Mouse (Mus musculus) liver, adult 2 months (tissue): ENCODE results near the gene Susd6. TPM values are rescaled to one million over a fixed set of nuclear protein-coding genes. Genes with fewer than 3 reads are reported as not detected.

ENCODE experiments used
- DNase-seq: peaks from one replicate; pipeline ENCODE4 v3.0.0-alpha.2; 2011; ENCODE audit warnings: low read depth, low spot score; ENCODE audit errors: extremely low read depth
- H3K27ac ChIP-seq: fragments of 200-500 bp; replicated peaks from 2 replicates; pipeline ENCODE4 v1.5.1; 2012; ENCODE audit warnings: low read depth, mild to moderate bottlenecking, control low read depth, inconsistent platforms, low read length; ENCODE audit not compliant: insufficient read depth
- H3K27me3 ChIP-seq: fragments of 200-500 bp; 2 replicates; pipeline ENCODE4 v1.6.1; 2012; ENCODE audit warnings: mild to moderate bottlenecking, moderate library complexity, low read length, inconsistent platforms; ENCODE audit not compliant: control insufficient read depth, insufficient read depth
- H3K36me3 ChIP-seq: fragments of 200-500 bp; 2 replicates; pipeline ENCODE4 v1.6.1; 2012; ENCODE audit warnings: low read length, inconsistent platforms; ENCODE audit not compliant: control insufficient read depth, insufficient read depth
- H3K4me1 ChIP-seq: fragments of 200-500 bp; 2 replicates; pipeline ENCODE4 v1.6.1; 2011; ENCODE audit warnings: low read length; ENCODE audit not compliant: control insufficient read depth, insufficient read depth
- H3K4me3 ChIP-seq: fragments of 200-500 bp; 2 replicates; pipeline ENCODE4 v1.5.1; 2011; ENCODE audit warnings: low read depth, mild to moderate bottlenecking, control low read depth, low read length, moderate library complexity; ENCODE audit not compliant: insufficient read depth
- H3K79me2 ChIP-seq: fragments of 200-500 bp; 2 replicates; pipeline ENCODE4 v1.6.1; 2012; ENCODE audit warnings: inconsistent platforms, mild to moderate bottlenecking, low read length, moderate library complexity; ENCODE audit not compliant: control insufficient read depth, insufficient read depth
- H3K9ac ChIP-seq: fragments of 200-500 bp; 2 replicates; pipeline ENCODE4 v1.6.1; 2012; ENCODE audit warnings: low read depth, mild to moderate bottlenecking, control low read depth, inconsistent platforms, low read length
- CTCF ChIP-seq: fragments of 200-500 bp; IDR thresholded peaks from 2 replicates; pipeline ENCODE4 v1.5.1; 2011; ENCODE audit warnings: low read depth, low read length, control low read depth
- POLR2A ChIP-seq: fragments of 200-500 bp; IDR thresholded peaks from 2 replicates; pipeline ENCODE4 v1.6.1; 2011; ENCODE audit warnings: low read length, control low read depth; ENCODE audit not compliant: insufficient read depth; ENCODE audit errors: extremely low read depth
- WGBS: fragments of 180-500 bp; shearing (Covaris S2); methylation state at CpG from one replicate; pipeline ENCODE4 v1.1.7; 2018; 5-methylcytosine and 5-hydroxymethylcytosine counted together
- polyA plus RNA-seq: library from polyadenylated mRNA; depleted of rRNA; stranded (reverse); fragments of >200 nt; gene quantifications from 2 replicates; pipeline ENCODE4 v1.2.3, GENCODE M21; 2012
- total RNA-seq: library from RNA; depleted of rRNA; stranded (reverse); fragments of >200 nt; gene quantifications from 2 replicates; pipeline ENCODE4 v1.2.3, GENCODE M21; 2014

Susd6 gene
- total and polyA plus RNA-seq, 2 experiments = 20.1 to 22.3 TPM

GRCm38 (mm10) chr12:80881121-80881520 is 90.8 kb downstream of the Susd6 start:
- no peak overlapping the region for H3K27ac ChIP-seq
- H3K27me3 ChIP-seq = no peaks in the 10 kb centered on the region
- 0 out of 2 replicates have a peak, but pooled peaks cover 2% of the 10 kb centered on the region for H3K4me1 ChIP-seq
- H3K36me3 ChIP-seq = peaks cover 13% of the 10 kb centered on the region; the same call in 1 of the 2 replicates
- TF ChIP-seq CTCF (no peak), POLR2A (no peak)
- DNase-seq = no peak
- 91% methylated on average over 3 of the region's 3 CpGs for WGBS
- no peak overlapping the region for H3K9ac ChIP-seq
- no peak overlapping the region for H3K4me3 ChIP-seq
- no peaks in the 10 kb centered on the region for H3K79me2 ChIP-seq

GRCm38 (mm10) chr12:80883278-80883677 is 93.0 kb downstream of the Susd6 start:
- DNase-seq = no peak
- no peak overlapping the region for H3K4me3 ChIP-seq
- WGBS = 92% methylated on average over 3 of the region's 3 CpGs
- no peak overlapping the region for H3K9ac ChIP-seq
- peaks cover 3% of the 10 kb centered on the region; the same call in 1 of the 2 replicates for H3K36me3 ChIP-seq
- peaks cover 7% of the 10 kb centered on the region; the same call in 1 of the 2 replicates for H3K4me1 ChIP-seq
- H3K27me3 ChIP-seq = no peaks in the 10 kb centered on the region
- no peaks in the 10 kb centered on the region for H3K79me2 ChIP-seq
- no peak overlapping the region for H3K27ac ChIP-seq
- TF ChIP-seq POLR2A = no peak
- TF ChIP-seq CTCF = no peak

DNA sequence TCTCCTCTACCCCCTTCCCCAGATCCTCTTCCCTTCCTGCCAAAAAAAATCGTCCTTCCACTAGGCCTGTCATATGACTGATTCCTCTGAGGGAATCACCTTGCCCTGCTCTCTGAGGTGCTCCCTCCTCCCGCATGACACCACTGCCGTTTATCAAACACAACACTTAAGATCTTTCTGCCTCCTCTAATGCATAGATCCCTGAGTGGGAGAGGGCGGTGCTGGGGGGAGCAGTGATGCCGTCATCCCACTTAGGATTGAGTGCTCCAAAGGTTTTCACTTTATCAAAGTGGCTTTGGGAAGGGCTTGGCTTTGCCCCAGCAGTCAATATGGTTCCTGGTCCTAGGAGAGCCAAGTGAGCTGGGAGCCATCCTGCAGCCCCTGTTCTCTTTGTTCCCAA is 93.6 kb downstream of the Susd6 start:
- Histone ChIP-seq H3K4me1 (peaks cover 7% of the 10 kb centered on the region; the same call in 1 of the 2 replicates), H3K27ac (no peak overlapping the region), H3K79me2 (no peaks in the 10 kb centered on the region), H3K9ac (no peak overlapping the region), H3K36me3 (peaks cover 3% of the 10 kb centered on the region; the same call in 1 of the 2 replicates), H3K4me3 (no peak overlapping the region), H3K27me3 (no peaks in the 10 kb centered on the region)
- 53% methylated on average over 5 of the region's 5 CpGs for WGBS
- TF ChIP-seq POLR2A = no peak
- no peak for TF ChIP-seq CTCF
- no peak for DNase-seq

- no peak overlapping the region for H3K27ac ChIP-seq
- no peak overlapping the region for H3K4me3 ChIP-seq
- H3K9ac ChIP-seq = no peak overlapping the region
Observed at GRCm38 (mm10) chr12:80885301-80886288, 95.3 kb downstream of the Susd6 start.

GRCm38 (mm10) chr12:80887036-80887435 is 96.7 kb downstream of the Susd6 start:
- no peak overlapping the region for H3K4me3 ChIP-seq
- WGBS = 13% methylated on average over 2 of the region's 2 CpGs
- no peak for TF ChIP-seq CTCF
- no peak for TF ChIP-seq POLR2A
- H3K36me3 ChIP-seq = no peaks in the 10 kb centered on the region
- H3K9ac ChIP-seq = peak overlapping the region; percentile 33; the same call in 1 of the 2 replicates
- no peaks in the 10 kb centered on the region for H3K79me2 ChIP-seq
- peak; percentile 76 for DNase-seq
- H3K4me1 ChIP-seq = peaks cover 11% of the 10 kb centered on the region; the same call in 1 of the 2 replicates
- peak overlapping the region; percentile 79 for H3K27ac ChIP-seq
- no peaks in the 10 kb centered on the region for H3K27me3 ChIP-seq

More at GRCm38 (mm10) chr12:80885301-80886288, 95.3 kb downstream of the Susd6 start:
- H3K4me1 ChIP-seq = peaks cover 9% of the 10 kb centered on the region; the same call in 1 of the 2 replicates
- H3K27me3 ChIP-seq = no peaks in the 10 kb centered on the region
- no peaks in the 10 kb centered on the region for H3K79me2 ChIP-seq
- H3K36me3 ChIP-seq = no peaks in the 10 kb centered on the region
- DNase-seq = peak; percentile 50
- 31% methylated on average over 15 of the region's 15 CpGs for WGBS
- TF ChIP-seq CTCF = no peak
- TF ChIP-seq POLR2A = no peak
